Mouse (Mus musculus) intestine, postnatal 0 days (tissue): ENCODE results near the gene Herc3. TPM values are rescaled to one million over a fixed set of nuclear protein-coding genes. Genes with fewer than 3 reads are reported as not detected.

Experiments
- ATAC-seq: fragments of 200-750 bp; cut with Nextera tagmentation; 2 replicates; pipeline ENCODE4 v1.8.0; 2017; ENCODE audit warnings: mild to moderate bottlenecking, moderate TSS enrichment, moderate library complexity
- H3K27ac ChIP-seq: fragments of 300-500 bp; sonication (generic); 2 replicates; pipeline ENCODE4 v1.5.1; 2014; ENCODE audit warnings: mild to moderate bottlenecking, low read depth, low read length, moderate library complexity
- H3K27me3 ChIP-seq: fragments of 300-500 bp; sonication (generic); replicated peaks from 2 replicates; pipeline ENCODE4 v1.6.1; 2014; ENCODE audit warnings: low read length, mixed read lengths; ENCODE audit not compliant: control insufficient read depth, insufficient read depth
- H3K36me3 ChIP-seq: fragments of 300-500 bp; sonication (generic); 2 replicates; pipeline ENCODE4 v1.6.1; 2014; ENCODE audit warnings: mild to moderate bottlenecking, moderate library complexity; ENCODE audit not compliant: control insufficient read depth, insufficient read depth
- H3K4me1 ChIP-seq: fragments of 300-500 bp; sonication (generic); replicated peaks from 2 replicates; pipeline ENCODE4 v1.6.1; 2014; ENCODE audit warnings: antibody characterized with exemption, low read length, mixed read lengths; ENCODE audit not compliant: control insufficient read depth, insufficient read depth
- H3K4me2 ChIP-seq: fragments of 300-500 bp; sonication (generic); replicated peaks from 2 replicates; pipeline ENCODE4 v1.6.1; 2014; ENCODE audit warnings: low read depth, mild to moderate bottlenecking, moderate library complexity
- H3K4me3 ChIP-seq: fragments of 300-500 bp; sonication (generic); 2 replicates; pipeline ENCODE4 v1.5.1; 2014; ENCODE audit warnings: low read depth, low read length
- H3K9ac ChIP-seq: fragments of 300-500 bp; sonication (generic); 2 replicates; pipeline ENCODE4 v1.6.1; 2014; ENCODE audit warnings: mild to moderate bottlenecking, low read depth, low read length
- H3K9me3 ChIP-seq: fragments of 300-500 bp; sonication (generic); 2 replicates; pipeline ENCODE4 v1.6.1; 2016; ENCODE audit warnings: mixed run types; ENCODE audit not compliant: control insufficient read depth
- CTCF ChIP-seq: sonication (generic); IDR thresholded peaks from 2 replicates; pipeline ENCODE4 v1.5.1; 2016; ENCODE audit warnings: low read depth, mild to moderate bottlenecking, control low read depth, antibody characterized with exemption, moderate library complexity
- WGBS: fragments of 180-500 bp; shearing (Covaris S2); extraction: QIAGEN DNeasy Blood & Tissue Kit; methylation state at CpG from one replicate; pipeline ENCODE4 v1.1.7; 2014; 5-methylcytosine and 5-hydroxymethylcytosine counted together
- polyA plus RNA-seq: library from polyadenylated mRNA; unstranded; fragments of >200 nt; fragmentation: Nextera tagmentation; extraction: Ambion mirVana; gene quantifications from 2 replicates; pipeline ENCODE4 v1.2.1, GENCODE M21; 2015

Gene Herc3
- polyA plus RNA-seq, 1 experiment from 2014 or later = 14.3 TPM

DNA sequence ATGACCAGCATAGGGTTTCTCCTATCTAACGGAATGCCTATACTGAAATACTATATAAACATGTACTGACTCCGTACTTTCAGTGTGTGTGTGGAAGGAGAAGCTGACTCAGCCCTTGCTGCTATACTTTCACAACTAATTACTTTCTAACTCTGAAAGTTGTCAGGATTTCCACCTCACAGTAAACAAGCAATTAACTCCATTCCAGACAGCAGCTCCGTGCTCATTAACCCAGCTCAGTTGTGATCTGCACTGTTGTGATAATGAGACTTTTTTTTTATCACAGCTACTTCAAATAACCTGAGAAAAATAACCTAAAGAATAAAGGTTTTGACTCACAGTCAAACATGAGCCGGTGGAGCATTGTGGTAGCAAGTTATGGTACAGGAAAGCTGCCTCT lies 63.7 kb downstream of the Herc3 start:
- 83% methylated on average over 4 of the region's 4 CpGs for WGBS
- H3K4me3 ChIP-seq = no peak overlapping the region
- no peaks in the 10 kb centered on the region for H3K27me3 ChIP-seq
- no peak for TF ChIP-seq CTCF
- H3K27ac ChIP-seq = no peak overlapping the region
- no peak overlapping the region for H3K4me2 ChIP-seq
- no peak overlapping the region for H3K9ac ChIP-seq
- H3K36me3 ChIP-seq = peaks cover 36% of the 10 kb centered on the region
- no peaks in the 10 kb centered on the region for H3K9me3 ChIP-seq
- ATAC-seq = no peak
- no peaks in the 10 kb centered on the region for H3K4me1 ChIP-seq

- Histone ChIP-seq H3K4me1 (no peaks in the 10 kb centered on the region), H3K27me3 (no peaks in the 10 kb centered on the region), H3K27ac (no peak overlapping the region), H3K9ac (no peak overlapping the region), H3K4me2 (no peak overlapping the region), H3K9me3 (no peaks in the 10 kb centered on the region), H3K4me3 (no peak overlapping the region), H3K36me3 (peaks cover 29% of the 10 kb centered on the region; the same call in 1 of the 2 replicates)
- 86% methylated on average over 3 of the region's 3 CpGs for WGBS
- TF ChIP-seq CTCF = no peak
- ATAC-seq = no peak
Observed at GRCm38 (mm10) chr6:58896648-58897047, 65.4 kb downstream of the Herc3 start.

GRCm38 (mm10) chr6:58899076-58899475 lies 67.8 kb downstream of the Herc3 start:
- 89% methylated on average over 3 of the region's 3 CpGs for WGBS
- no peak for ATAC-seq
- TF ChIP-seq CTCF = no peak

DNA sequence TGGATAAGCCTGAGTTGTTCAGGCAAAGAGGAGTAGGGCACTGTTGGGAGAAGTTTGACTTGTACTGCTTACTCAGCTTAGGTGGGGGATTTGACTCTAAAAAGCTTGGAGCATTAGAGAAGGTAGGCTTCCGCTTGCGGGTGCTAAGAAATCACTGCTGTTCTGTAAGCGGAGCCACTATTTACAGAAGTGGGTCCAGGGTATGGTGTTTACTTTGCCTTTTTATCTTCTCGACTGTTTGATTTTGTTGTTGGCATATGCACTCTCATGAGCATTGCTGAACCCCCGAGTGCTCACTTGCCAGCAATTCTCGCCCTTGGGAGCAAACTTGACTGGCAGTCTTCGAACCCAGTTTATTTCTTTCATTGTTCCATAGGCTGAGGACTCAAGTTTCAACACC lies 69.3 kb downstream of the Herc3 start:
- no peak overlapping the region for H3K4me2 ChIP-seq
- no peak for ATAC-seq
- H3K36me3 ChIP-seq = peaks cover 14% of the 10 kb centered on the region
- no peaks in the 10 kb centered on the region for H3K4me1 ChIP-seq
- no peak overlapping the region for H3K4me3 ChIP-seq
- TF ChIP-seq CTCF = no peak
- WGBS = 70% methylated on average over 7 of the region's 7 CpGs
- H3K27me3 ChIP-seq = no peaks in the 10 kb centered on the region
- H3K27ac ChIP-seq = no peak overlapping the region
- no peaks in the 10 kb centered on the region for H3K9me3 ChIP-seq
- H3K9ac ChIP-seq = no peak overlapping the region

More at GRCm38 (mm10) chr6:58899076-58899475, 67.8 kb downstream of the Herc3 start:
- H3K27ac ChIP-seq = no peak overlapping the region
- no peak overlapping the region for H3K4me3 ChIP-seq
- no peaks in the 10 kb centered on the region for H3K27me3 ChIP-seq
- no peak overlapping the region for H3K9ac ChIP-seq
- H3K4me1 ChIP-seq = no peaks in the 10 kb centered on the region
- H3K4me2 ChIP-seq = no peak overlapping the region
- H3K36me3 ChIP-seq = peaks cover 15% of the 10 kb centered on the region
- H3K9me3 ChIP-seq = no peaks in the 10 kb centered on the region

GRCm38 (mm10) chr6:58903171-58903570 lies 71.9 kb downstream of the Herc3 start:
- TF ChIP-seq CTCF = no peak
- no peak overlapping the region for H3K27ac ChIP-seq
- H3K9me3 ChIP-seq = no peaks in the 10 kb centered on the region
- no peak overlapping the region for H3K4me2 ChIP-seq
- H3K36me3 ChIP-seq = peaks cover 10% of the 10 kb centered on the region
- H3K27me3 ChIP-seq = no peaks in the 10 kb centered on the region
- no peaks in the 10 kb centered on the region for H3K4me1 ChIP-seq
- WGBS = 50% methylated on average over 8 of the region's 8 CpGs
- ATAC-seq = no peak
- no peak overlapping the region for H3K4me3 ChIP-seq
- no peak overlapping the region for H3K9ac ChIP-seq

DNA sequence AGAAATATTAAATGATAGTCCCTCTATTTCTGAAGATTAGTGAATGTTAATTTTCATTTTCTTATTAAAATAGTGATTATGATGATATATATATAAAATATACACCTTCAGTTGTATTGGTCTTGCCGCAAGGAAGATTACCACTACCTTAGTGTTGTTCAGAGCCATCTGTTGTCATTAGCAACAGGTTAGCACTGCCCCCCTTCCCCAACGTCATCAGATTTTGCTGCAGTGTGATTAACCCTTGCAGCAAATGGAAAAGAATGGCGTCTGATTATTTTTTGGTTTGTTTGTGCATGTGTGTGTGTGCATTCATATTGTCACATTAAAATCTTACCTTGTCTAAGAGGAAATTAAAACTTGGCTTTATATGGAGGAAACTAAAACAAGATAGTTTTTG lies 73.3 kb downstream of the Herc3 start:
- Histone ChIP-seq H3K4me1 (no peaks in the 10 kb centered on the region), H3K27ac (no peak overlapping the region), H3K36me3 (peaks cover 10% of the 10 kb centered on the region), H3K9me3 (no peaks in the 10 kb centered on the region), H3K9ac (no peak overlapping the region), H3K4me3 (no peak overlapping the region), H3K4me2 (no peak overlapping the region), H3K27me3 (no peaks in the 10 kb centered on the region)
- no peak for TF ChIP-seq CTCF
- 69% methylated on average over 3 of the region's 3 CpGs for WGBS
- ATAC-seq = no peak

- Histone ChIP-seq H3K4me3 (peak within 1 kb of the TSS; percentile 39), H3K9ac (peak within 1 kb of the TSS; percentile 34; the same call in 1 of the 2 replicates)
Observed at GRCm38 (mm10) chr6:58906852-58907261, 75.6 kb downstream of the Herc3 start, which contains the start of gene Nap1l5. Nap1l5 (minus strand) TSS chr6:58907076.

More at GRCm38 (mm10) chr6:58906852-58907261, 75.6 kb downstream of the Herc3 start, which contains the start of gene Nap1l5:
- Histone ChIP-seq H3K27me3 (no peaks in the 10 kb centered on the region), H3K4me1 (no peaks in the 10 kb centered on the region), H3K9me3 (no peaks in the 10 kb centered on the region), H3K4me2 (peak within 1 kb of the TSS; percentile 54), H3K36me3 (peaks cover 9% of the 10 kb centered on the region; the same call in 1 of the 2 replicates), H3K27ac (no peak within 1 kb of the TSS; the same call in 1 of the 2 replicates)
- 50% methylated on average over 34 of the region's 34 CpGs for WGBS
- no peak for TF ChIP-seq CTCF
- ATAC-seq = peak; percentile 43; the same call in 1 of the 2 replicates
